Mouse (Mus musculus) lung, postnatal 0 days (tissue): ENCODE measurements around the gene Sat2. TPM values are rescaled to one million over a fixed set of nuclear protein-coding genes. Genes with fewer than 3 reads are reported as not detected.
A peak's percentile ranks its signal among the peaks of the same experiment; 100 is the strongest.

Experiments
- ATAC-seq: fragments of 200-750 bp; cut with Nextera tagmentation; 2 replicates; pipeline ENCODE4 v1.8.0; 2017; ENCODE audit warnings: moderate library complexity
- DNase-seq: peaks from one replicate; pipeline ENCODE4 v3.0.0-alpha.2; 2016; ENCODE audit warnings: low spot score
- H3K27ac ChIP-seq: fragments of 300-500 bp; sonication (generic); 2 replicates; pipeline ENCODE4 v1.5.1; 2014; ENCODE audit warnings: antibody characterized with exemption, mild to moderate bottlenecking, low read length, mixed read lengths
- H3K27me3 ChIP-seq: fragments of 300-500 bp; sonication (generic); replicated peaks from 2 replicates; pipeline ENCODE4 v1.6.1; 2014; ENCODE audit warnings: low read length, mixed read lengths; ENCODE audit not compliant: insufficient read depth
- H3K36me3 ChIP-seq: fragments of 300-500 bp; sonication (generic); 2 replicates; pipeline ENCODE4 v1.6.1; 2014; ENCODE audit warnings: low read length, mixed read lengths; ENCODE audit not compliant: insufficient read depth
- H3K4me1 ChIP-seq: fragments of 300-500 bp; sonication (generic); 2 replicates; pipeline ENCODE4 v1.6.1; 2014; ENCODE audit warnings: antibody characterized with exemption, low read depth, low read length, mixed read lengths; ENCODE audit not compliant: insufficient read depth
- H3K4me2 ChIP-seq: fragments of 300-500 bp; sonication (generic); replicated peaks from 2 replicates; pipeline ENCODE4 v1.6.1; 2014; ENCODE audit warnings: low read depth, mild to moderate bottlenecking, low read length, moderate library complexity, mixed read lengths
- H3K4me3 ChIP-seq: fragments of 300-500 bp; sonication (generic); 2 replicates; pipeline ENCODE4 v1.5.1; 2014; ENCODE audit warnings: low read depth, low read length
- H3K9ac ChIP-seq: fragments of 300-500 bp; sonication (generic); replicated peaks from 2 replicates; pipeline ENCODE4 v1.6.1; 2014; ENCODE audit warnings: low read depth, mild to moderate bottlenecking
- H3K9me3 ChIP-seq: fragments of 300-500 bp; sonication (generic); 2 replicates; pipeline ENCODE4 v1.6.1; 2016; ENCODE audit warnings: low read length, mixed read lengths
- CTCF ChIP-seq: IDR thresholded peaks from 2 replicates; pipeline ENCODE4 v1.5.1; 2016; ENCODE audit warnings: antibody characterized with exemption, mild to moderate bottlenecking
- EP300 ChIP-seq: IDR thresholded peaks from 2 replicates; pipeline ENCODE4 v1.6.1; 2016; ENCODE audit warnings: antibody characterized with exemption, mild to moderate bottlenecking, control low read depth
- WGBS: fragments of 180-500 bp; shearing (Covaris S2); extraction: QIAGEN DNeasy Blood & Tissue Kit; methylation state at CpG from one replicate; pipeline ENCODE4 v1.1.7; 2014; 5-methylcytosine and 5-hydroxymethylcytosine counted together
- polyA plus RNA-seq: library from polyadenylated mRNA; unstranded; fragments of >200 nt; fragmentation: Nextera tagmentation; extraction: Ambion mirVana; gene quantifications from 2 replicates; pipeline ENCODE4 v1.2.1, GENCODE M21; 2015

The Sat2 gene
- polyA plus RNA-seq, 1 experiment from 2014 or later: 16.3 TPM

DNA sequence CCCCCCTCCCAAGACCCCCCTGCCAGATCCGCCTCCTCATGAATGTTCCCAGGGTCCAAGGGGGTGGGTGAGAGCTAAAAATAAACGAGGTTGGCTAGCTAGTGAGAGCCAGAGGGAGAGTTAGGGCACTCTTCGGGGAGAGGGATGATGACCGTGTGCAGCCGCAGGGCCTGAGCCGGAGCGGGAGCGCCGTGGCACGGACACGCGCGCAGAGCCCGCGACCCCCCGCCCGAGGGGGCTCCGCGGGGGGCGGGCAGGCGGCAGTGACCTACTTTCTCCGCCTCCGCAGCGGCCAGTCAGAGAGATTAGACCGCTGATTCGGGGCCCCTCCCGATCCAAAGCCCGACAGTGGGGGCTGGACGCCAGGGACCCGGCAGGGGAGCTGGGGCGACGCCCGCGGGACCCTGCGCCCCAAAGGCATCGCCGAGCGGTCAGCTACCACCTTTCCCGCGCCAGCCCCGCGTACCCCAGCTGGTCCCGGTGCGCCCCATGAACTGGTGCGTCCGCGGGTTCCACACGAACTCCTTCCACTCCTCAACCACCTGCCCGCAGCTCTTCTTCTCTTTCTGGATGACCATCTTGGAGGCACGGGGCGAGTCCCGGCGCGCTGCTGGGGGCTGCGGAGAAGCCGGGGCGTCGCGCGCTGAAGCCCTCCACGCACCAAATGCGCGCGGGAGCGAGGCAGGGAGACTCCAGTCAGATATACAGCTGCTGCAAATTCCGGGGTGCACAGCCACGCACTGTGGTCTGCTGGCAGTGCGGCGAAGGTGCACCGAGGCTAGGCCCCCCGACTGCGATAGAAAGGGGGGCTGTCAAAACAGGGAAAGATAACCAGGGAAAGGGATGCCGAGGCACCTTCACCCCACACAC, 16.8 kb upstream of the Sat2 start:
- Histone ChIP-seq H3K4me3 (peak overlapping the region; percentile 53), H3K4me2 (peak overlapping the region; percentile 96), H3K9ac (peak overlapping the region; percentile 30; the same call in 1 of the 2 replicates), H3K4me1 (peaks cover 18% of the 10 kb centered on the region; the same call in 1 of the 2 replicates), H3K27me3 (0 out of 2 replicates have a peak, but pooled peaks cover 4% of the 10 kb centered on the region), H3K27ac (peak overlapping the region; percentile 16; the same call in 1 of the 2 replicates), H3K36me3 (no peaks in the 10 kb centered on the region), H3K9me3 (no peaks in the 10 kb centered on the region)
- DNase-seq (peak; percentile 34), ATAC-seq (peak; percentile 23)
- WGBS: 2% methylated on average over 62 of the region's 73 CpGs
- TF ChIP-seq EP300 (no peak), CTCF (no peak)

DNA sequence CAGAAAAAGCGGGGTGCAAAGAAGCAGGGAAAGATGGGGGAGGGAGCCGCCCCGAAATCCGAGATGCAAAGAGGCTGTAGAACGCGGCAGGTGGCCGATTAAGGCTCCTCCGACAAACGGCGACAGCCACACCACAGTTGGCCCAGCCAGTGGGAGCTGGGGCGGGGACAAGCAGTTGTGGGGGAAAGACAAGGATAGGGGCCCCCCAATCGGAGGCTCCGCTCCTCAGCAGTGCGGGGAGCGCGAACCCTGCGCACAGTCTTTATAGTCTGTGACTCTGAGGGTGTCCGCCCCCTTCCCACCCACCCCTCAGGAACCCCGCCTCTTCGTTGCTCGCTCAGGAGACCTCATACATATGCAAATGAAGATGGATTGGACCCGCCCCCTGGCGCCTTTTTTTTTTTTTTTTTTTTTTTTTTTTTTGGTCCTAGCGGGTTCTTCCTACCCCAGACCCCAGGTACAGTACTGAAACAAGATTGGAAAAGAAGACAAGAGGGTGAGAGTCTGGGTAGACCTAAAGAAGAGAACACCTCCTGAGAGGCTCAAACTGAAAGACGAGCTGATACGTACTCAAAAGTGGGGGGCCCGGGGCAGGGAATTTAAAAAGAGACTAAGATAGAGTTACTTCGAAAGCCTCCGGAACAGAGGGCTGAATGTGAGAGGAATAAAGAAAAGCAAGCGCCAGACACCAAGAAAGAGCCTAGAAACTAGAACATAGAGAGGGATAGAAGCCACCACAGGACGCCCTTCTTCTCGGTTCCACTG, 15.9 kb upstream of the Sat2 start, which contains the start of gene Atp1b2:
TSS of gene Atp1b2 (minus strand) at position 217 of the 765 bp plus-strand sequence.
- no peak for TF ChIP-seq CTCF
- no peak for TF ChIP-seq EP300
- Histone ChIP-seq H3K4me3 (peak within 1 kb of the TSS; percentile 53), H3K27ac (peak within 1 kb of the TSS; percentile 16; the same call in 1 of the 2 replicates), H3K9ac (peak within 1 kb of the TSS; percentile 30; the same call in 1 of the 2 replicates), H3K36me3 (no peaks in the 10 kb centered on the region), H3K4me2 (peak within 1 kb of the TSS; percentile 96), H3K9me3 (no peaks in the 10 kb centered on the region), H3K27me3 (0 out of 2 replicates have a peak, but pooled peaks cover 4% of the 10 kb centered on the region), H3K4me1 (peaks cover 13% of the 10 kb centered on the region; the same call in 1 of the 2 replicates)
- ATAC-seq: peak; percentile 93
- peak; percentile 88 for DNase-seq
- WGBS: 4% methylated on average over 31 of the region's 32 CpGs

DNA sequence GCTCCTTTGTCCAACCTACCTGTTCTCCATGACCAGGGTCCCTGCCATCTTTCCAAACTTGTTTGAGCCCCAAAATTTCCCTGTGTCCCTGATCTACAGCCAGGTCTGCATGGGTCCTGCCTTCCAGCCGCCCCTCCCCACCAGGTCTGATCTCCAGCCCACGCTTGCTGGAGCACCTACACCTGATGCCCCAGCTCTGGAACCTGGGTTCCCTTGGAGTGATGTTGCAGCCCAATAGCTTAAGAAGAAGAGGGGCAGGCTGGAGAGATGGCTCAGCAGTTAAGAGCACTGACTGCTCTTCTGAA, 15.4 kb upstream of the Sat2 start:
- peak overlapping the region; percentile 96 for H3K4me2 ChIP-seq
- no peaks in the 10 kb centered on the region for H3K36me3 ChIP-seq
- 66% methylated on average over 2 of the region's 2 CpGs for WGBS
- H3K27me3 ChIP-seq: 0 out of 2 replicates have a peak, but pooled peaks cover 4% of the 10 kb centered on the region
- no peak overlapping the region for H3K9ac ChIP-seq
- DNase-seq: no peak
- no peaks in the 10 kb centered on the region for H3K9me3 ChIP-seq
- H3K4me3 ChIP-seq: peak overlapping the region; percentile 53; the same call in 1 of the 2 replicates
- no peak for ATAC-seq
- TF ChIP-seq EP300 (no peak), CTCF (no peak)
- no peak overlapping the region for H3K27ac ChIP-seq
- H3K4me1 ChIP-seq: peaks cover 13% of the 10 kb centered on the region; the same call in 1 of the 2 replicates

DNA sequence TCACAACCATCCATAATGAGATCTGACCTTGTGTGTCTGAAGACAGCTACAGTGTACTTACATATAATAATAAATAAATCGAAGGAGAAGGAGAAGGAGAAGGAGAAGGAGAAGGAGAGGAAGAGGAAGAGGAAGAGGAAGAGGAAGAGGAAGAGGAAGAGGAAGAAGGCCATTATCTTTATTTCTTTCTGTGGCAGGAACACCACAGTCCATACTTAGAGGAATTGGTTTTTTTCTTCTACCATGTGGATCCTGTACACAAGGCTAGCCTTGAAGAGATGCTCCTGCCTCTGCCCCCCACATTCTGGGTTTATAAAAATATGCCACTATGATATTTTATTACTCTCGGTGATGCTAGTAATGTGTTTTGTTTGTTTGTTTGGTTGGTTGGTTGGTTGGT, 15.0 kb upstream of the Sat2 start:
- H3K9me3 ChIP-seq: no peaks in the 10 kb centered on the region
- ATAC-seq: no peak
- TF ChIP-seq CTCF (no peak), EP300 (no peak)
- 73% methylated on average over 2 of the region's 2 CpGs for WGBS
- H3K4me3 ChIP-seq: no peak overlapping the region
- H3K9ac ChIP-seq: no peak overlapping the region
- H3K27ac ChIP-seq: no peak overlapping the region
- peaks cover 13% of the 10 kb centered on the region; the same call in 1 of the 2 replicates for H3K4me1 ChIP-seq
- DNase-seq: no peak
- H3K27me3 ChIP-seq: 0 out of 2 replicates have a peak, but pooled peaks cover 4% of the 10 kb centered on the region
- H3K36me3 ChIP-seq: no peaks in the 10 kb centered on the region
- no peak overlapping the region for H3K4me2 ChIP-seq

DNA sequence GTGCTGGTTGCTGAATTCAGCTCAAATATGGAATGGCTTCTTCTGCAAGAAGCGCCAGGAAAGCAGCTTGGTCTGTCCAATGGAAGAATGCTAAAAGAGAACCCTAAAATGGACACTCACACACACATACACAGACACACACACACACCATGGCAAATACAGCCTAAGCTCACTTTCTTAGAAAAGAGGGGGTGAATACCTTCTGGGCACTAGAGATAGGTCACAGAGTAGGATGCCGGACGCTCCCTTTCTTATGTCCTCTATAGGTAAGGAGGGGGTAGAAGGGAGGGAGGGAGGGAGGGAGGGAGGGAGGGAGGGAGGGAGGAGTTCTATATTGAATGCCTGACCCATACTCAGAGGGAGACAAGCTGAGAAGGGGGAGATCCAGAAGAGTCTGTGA, 13.3 kb upstream of the Sat2 start:
- no peak overlapping the region for H3K4me2 ChIP-seq
- H3K9ac ChIP-seq: no peak overlapping the region
- H3K4me1 ChIP-seq: peaks cover 14% of the 10 kb centered on the region; the same call in 1 of the 2 replicates
- H3K4me3 ChIP-seq: no peak overlapping the region
- 75% methylated on average over 3 of the region's 3 CpGs for WGBS
- no peaks in the 10 kb centered on the region for H3K36me3 ChIP-seq
- H3K27me3 ChIP-seq: 0 out of 2 replicates have a peak, but pooled peaks cover 4% of the 10 kb centered on the region
- ATAC-seq: no peak
- no peak for DNase-seq
- no peak overlapping the region for H3K27ac ChIP-seq
- TF ChIP-seq EP300: no peak
- no peak for TF ChIP-seq CTCF
- H3K9me3 ChIP-seq: no peaks in the 10 kb centered on the region

DNA sequence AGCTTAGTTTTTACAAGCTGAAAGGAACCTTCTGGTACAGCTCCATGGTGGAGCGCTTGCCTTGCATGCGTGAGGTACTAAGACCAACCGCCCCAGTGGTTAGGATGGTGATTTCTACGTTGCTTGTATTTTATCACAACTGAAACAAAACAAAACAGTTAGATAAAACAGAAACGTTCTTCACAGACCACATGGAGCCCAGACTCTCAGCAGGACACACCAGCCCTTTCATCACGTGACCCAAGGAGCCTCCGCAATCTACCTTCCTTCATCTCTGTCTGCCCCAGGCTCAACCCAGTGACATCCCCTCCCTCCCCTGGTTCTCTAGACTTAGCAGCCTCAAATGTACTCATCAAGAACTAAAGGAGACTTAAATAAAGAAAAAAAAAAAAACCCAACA, 12.4 kb upstream of the Sat2 start:
- TF ChIP-seq EP300 (no peak), CTCF (no peak)
- ATAC-seq: no peak

More for the DNA sequence above, 12.4 kb upstream of the Sat2 start:
- Histone ChIP-seq H3K4me2 (no peak overlapping the region), H3K36me3 (no peaks in the 10 kb centered on the region), H3K9ac (no peak overlapping the region), H3K27ac (no peak overlapping the region), H3K4me3 (no peak overlapping the region), H3K4me1 (peaks cover 17% of the 10 kb centered on the region; the same call in 1 of the 2 replicates), H3K27me3 (0 out of 2 replicates have a peak, but pooled peaks cover 4% of the 10 kb centered on the region), H3K9me3 (no peaks in the 10 kb centered on the region)
- no peak for DNase-seq
- 59% methylated on average over 7 of the region's 7 CpGs for WGBS
